Mouse (Mus musculus) MEL (cell line): Measurements from ENCODE around the gene Gm4744. TPM values are rescaled to one million over a fixed set of nuclear protein-coding genes. Genes with fewer than 3 reads are reported as not detected.

ENCODE experiments used
- DNase-seq: peaks from one replicate; pipeline ENCODE4 v3.0.0; 2011; ENCODE audit warnings: low read depth, low spot score
- H3K27ac ChIP-seq: 2 replicates; pipeline ENCODE4 v1.5.1; 2012; ENCODE audit warnings: low read depth, mild to moderate bottlenecking, control low read depth, low read length, moderate library complexity; ENCODE audit not compliant: control insufficient read depth
- H3K27me3 ChIP-seq, 2 experiments: fragments of 150-350 bp in 1 of 2; sonication (generic) in 1 of 2; 2 replicates each; pipeline ENCODE4 v1.6.1; 2012; ENCODE audit warnings: low read length in 2 of 2, mild to moderate bottlenecking in 2 of 2, improper control_type of control experiment in 1 of 2, moderate library complexity in 1 of 2; ENCODE audit not compliant: insufficient read depth in 2 of 2, control insufficient read depth in 1 of 2
- H3K36me3 ChIP-seq, 2 experiments: 2 replicates each; pipeline ENCODE4 v1.6.1; 2012 to 2014; ENCODE audit warnings: low read length in 2 of 2, improper control_type of control experiment in 1 of 2, inconsistent platforms in 1 of 2, mild to moderate bottlenecking in 1 of 2; ENCODE audit not compliant: insufficient read depth in 2 of 2, control insufficient read depth in 1 of 2
- H3K4me1 ChIP-seq, 2 experiments: fragments of 150-350 bp in 1 of 2; sonication (generic) in 1 of 2; 2 replicates each; pipeline ENCODE4 v1.6.1; 2012; ENCODE audit warnings: low read length in 2 of 2, improper control_type of control experiment in 1 of 2, mild to moderate bottlenecking in 1 of 2; ENCODE audit not compliant: insufficient read depth in 2 of 2, control insufficient read depth in 1 of 2
- H3K4me3 ChIP-seq, 2 experiments: fragments of 150-350 bp in 1 of 2; sonication (generic) in 1 of 2; 2 replicates each; pipeline ENCODE4 v1.5.1; 2012; ENCODE audit warnings: low read depth in 2 of 2, low read length in 2 of 2, mild to moderate bottlenecking in 2 of 2, moderate library complexity in 2 of 2, control low read depth in 1 of 2, improper control_type of control experiment in 1 of 2; ENCODE audit not compliant: control insufficient read depth in 1 of 2, insufficient read depth in 1 of 2
- H3K79me2 ChIP-seq: 2 replicates; pipeline ENCODE4 v1.6.1; 2012; ENCODE audit warnings: mild to moderate bottlenecking, low read length, moderate library complexity; ENCODE audit not compliant: control insufficient read depth, poor library complexity, insufficient read depth
- H3K9ac ChIP-seq: 2 replicates; pipeline ENCODE4 v1.6.1; 2012; ENCODE audit warnings: low read depth, mild to moderate bottlenecking, control low read depth, low read length, moderate library complexity; ENCODE audit not compliant: control insufficient read depth, poor library complexity, severe bottlenecking
- H3K9me3 ChIP-seq: fragments of 150-350 bp; sonication (generic); replicated peaks from 2 replicates; pipeline ENCODE4 v1.6.1; 2012; ENCODE audit warnings: mild to moderate bottlenecking, low read length, improper control_type of control experiment, moderate library complexity; ENCODE audit not compliant: insufficient read depth
- BHLHE40 ChIP-seq: IDR thresholded peaks from 2 replicates; pipeline ENCODE4 v1.6.1; 2012; ENCODE audit warnings: low read depth, mild to moderate bottlenecking, inconsistent platforms, low read length, improper control_type of control experiment, borderline replicate concordance
- CHD2 ChIP-seq: IDR thresholded peaks from 2 replicates; pipeline ENCODE4 v1.6.1; 2011; ENCODE audit warnings: low read length, improper control_type of control experiment
- ETS1 ChIP-seq: IDR thresholded peaks from 2 replicates; pipeline ENCODE4 v1.6.1; 2012; ENCODE audit warnings: low read depth, mild to moderate bottlenecking, inconsistent platforms, low read length, improper control_type of control experiment, moderate library complexity
- GATA1 ChIP-seq: IDR thresholded peaks from 2 replicates; pipeline ENCODE4 v1.6.1; 2011; ENCODE audit warnings: low read depth, low read length, improper control_type of control experiment
- HCFC1 ChIP-seq: IDR thresholded peaks from 2 replicates; pipeline ENCODE4 v1.6.1; 2012; ENCODE audit warnings: low read depth, mild to moderate bottlenecking, inconsistent platforms, low read length, improper control_type of control experiment, moderate library complexity
- JUND ChIP-seq: IDR thresholded peaks from 2 replicates; pipeline ENCODE4 v1.6.1; 2011; ENCODE audit warnings: low read depth, mild to moderate bottlenecking, improper control_type of control experiment, low read length
- MAFK ChIP-seq: IDR thresholded peaks from 2 replicates; pipeline ENCODE4 v1.6.1; 2011; ENCODE audit warnings: low read depth, mild to moderate bottlenecking, low read length, improper control_type of control experiment, borderline replicate concordance
- MXI1 ChIP-seq: IDR thresholded peaks from 2 replicates; pipeline ENCODE4 v1.6.1; 2011; ENCODE audit warnings: mild to moderate bottlenecking, low read depth, low read length, improper control_type of control experiment
- MYB ChIP-seq: IDR thresholded peaks from 2 replicates; pipeline ENCODE4 v1.6.1; 2011; ENCODE audit warnings: mild to moderate bottlenecking, low read depth, low read length, improper control_type of control experiment
- MYC ChIP-seq: IDR thresholded peaks from 2 replicates; pipeline ENCODE4 v1.6.1; 2011; ENCODE audit warnings: low read depth, mild to moderate bottlenecking, low read length, improper control_type of control experiment, moderate library complexity
- POLR2A ChIP-seq, 2 experiments: IDR thresholded peaks; 2 replicates each; pipeline ENCODE4 v1.6.1; 2011 to 2012; ENCODE audit warnings: low read length in 2 of 2, mild to moderate bottlenecking in 2 of 2, control low read depth in 1 of 2, improper control_type of control experiment in 1 of 2, low read depth in 1 of 2, moderate library complexity in 1 of 2; ENCODE audit not compliant: control insufficient read depth in 1 of 2, insufficient read depth in 1 of 2, poor library complexity in 1 of 2
- POLR2AphosphoS2 ChIP-seq: IDR thresholded peaks from 2 replicates; pipeline ENCODE4 v1.6.1; 2011; ENCODE audit warnings: low read length, improper control_type of control experiment
- POLR2AphosphoS5 ChIP-seq: IDR thresholded peaks from 2 replicates; pipeline ENCODE4 v1.6.1; 2012; ENCODE audit warnings: low read depth, borderline replicate concordance, mild to moderate bottlenecking, inconsistent platforms, low read length, moderate library complexity, mixed read lengths
- RAD21 ChIP-seq: IDR thresholded peaks from 2 replicates; pipeline ENCODE4 v1.6.1; 2011; ENCODE audit warnings: mild to moderate bottlenecking, low read depth, low read length, improper control_type of control experiment
- TBP ChIP-seq: IDR thresholded peaks from 2 replicates; pipeline ENCODE4 v1.8.0; 2011; ENCODE audit warnings: low read depth, low read length, improper control_type of control experiment
- USF2 ChIP-seq, 2 experiments: IDR thresholded peaks; 2 replicates each; pipeline ENCODE4 v1.6.1; 2011 to 2012; ENCODE audit warnings: improper control_type of control experiment in 2 of 2, low read length in 2 of 2, borderline replicate concordance in 1 of 2, inconsistent platforms in 1 of 2, low read depth in 1 of 2, mild to moderate bottlenecking in 1 of 2; ENCODE audit not compliant: insufficient read depth in 1 of 2
- ZC3H11A ChIP-seq: IDR thresholded peaks from 2 replicates; pipeline ENCODE4 v1.6.1; 2012; ENCODE audit warnings: low read depth, mild to moderate bottlenecking, inconsistent platforms, low read length, improper control_type of control experiment
- polyA plus RNA-seq, 2 experiments: library from polyadenylated mRNA; stranded (reverse) in 1 of 2; unstranded in 1 of 2; fragments of >175 nt in 1 of 2; fragments of >200 nt in 1 of 2; gene quantifications; 2 replicates each; pipeline versions ENCODE4 v1.2.1 to v1.2.4; 2012; ENCODE audit warnings: low replicate concordance in 2 of 2, low read depth in 1 of 2; ENCODE audit not compliant: insufficient read length in 2 of 2, insufficient read depth in 1 of 2, missing spikeins in 1 of 2
- total RNA-seq: library from RNA; depleted of rRNA; stranded (reverse); fragments of 300-350 nt; gene quantifications from 2 replicates; pipeline ENCODE4 v1.2.3, GENCODE M21; 2012

The Gm4744 gene
- total and polyA plus RNA-seq, 3 experiments = not detected

- Histone ChIP-seq H3K9me3 (no peaks in the 10 kb centered on the region), H3K79me2 (no peaks in the 10 kb centered on the region), H3K9ac (no peak overlapping the region), H3K27me3 (no peaks in the 10 kb centered on the region), H3K36me3 (no peaks in the 10 kb centered on the region), H3K4me1 (no peaks in the 10 kb centered on the region), H3K4me3 (no peak overlapping the region), H3K27ac (no peak overlapping the region)
- TF ChIP-seq RAD21 (no peak), CHD2 (no peak), JUND (no peak), POLR2AphosphoS2 (no peak), MXI1 (no peak), ETS1 (no peak), POLR2A (IDR thresholded peaks at IDR 0.05; ENCODE audit: control insufficient read depth in 1 of 2, insufficient read depth in 1 of 2, low read depth in 1 of 2, low read length in 2 of 2, poor library complexity in 1 of 2) (no peak), MYC (no peak), MYB (no peak)
- DNase-seq = no peak
These were observed 2.0 kb upstream of the Gm4744 start for GRCm38 (mm10) chr6:40953716-40954115.

GRCm38 (mm10) chr6:40940457-40940856 lies 11.2 kb downstream of the Gm4744 start, which contains the start of gene 1700074P13Rik:
TSS of gene 1700074P13Rik (minus strand) at chr6:40940557.
- no peak for DNase-seq
- no peaks in the 10 kb centered on the region for H3K9me3 ChIP-seq
- H3K27me3 ChIP-seq = no peaks in the 10 kb centered on the region
- H3K4me1 ChIP-seq = no peaks in the 10 kb centered on the region
- H3K36me3 ChIP-seq = no peaks in the 10 kb centered on the region
- no peak within 1 kb of the TSS for H3K27ac ChIP-seq
- no peak within 1 kb of the TSS for H3K9ac ChIP-seq
- no peak within 1 kb of the TSS for H3K4me3 ChIP-seq
- no peak for TF ChIP-seq MXI1
- TF ChIP-seq RAD21 = no peak
- TF ChIP-seq USF2 (IDR thresholded peaks at IDR 0.05; ENCODE audit: borderline replicate concordance in 1 of 2, insufficient read depth in 1 of 2, low read depth in 1 of 2, low read length in 2 of 2) = no peak
- no peak for TF ChIP-seq ETS1
- TF ChIP-seq HCFC1 = no peak
- no peak for TF ChIP-seq TBP
- TF ChIP-seq GATA1 = no peak
- no peak for TF ChIP-seq MYC
- TF ChIP-seq ZC3H11A = no peak
- TF ChIP-seq POLR2AphosphoS5 = no peak
- H3K79me2 ChIP-seq = no peaks in the 10 kb centered on the region

- Histone ChIP-seq H3K9me3 (no peaks in the 10 kb centered on the region), H3K27me3 (no peaks in the 10 kb centered on the region), H3K79me2 (no peaks in the 10 kb centered on the region), H3K4me3 (no peak overlapping the region), H3K9ac (no peak overlapping the region), H3K27ac (no peak overlapping the region), H3K4me1 (no peaks in the 10 kb centered on the region), H3K36me3 (no peaks in the 10 kb centered on the region)
- DNase-seq = no peak
- peak; percentile 70 for TF ChIP-seq MAFK
- no peak for TF ChIP-seq BHLHE40
These were observed 31.7 kb downstream of the Gm4744 start for GRCm38 (mm10) chr6:40919954-40920353.
